Comparison of ENCODE assay signal across 8 mouse cellular contexts in genomic region chr19:7423028-7423655, GRCm38 (mm10). TPM values are rescaled to one million over a fixed set of nuclear protein-coding genes. Genes with fewer than 3 reads are reported as not detected.
DNase-seq lines count a peak whose midpoint lies in the region; ATAC-seq and TF ChIP-seq lines count a peak whose summit lies in the region.

No protein-coding gene starts in this region.

- H3K4me1 ChIP-seq in hindbrain, embryonic 15.5 days (replicated peaks), result peaks cover 68% of the 10 kb centered on the region

- peak overlapping the region; percentile 93 for H3K4me2 ChIP-seq in hindbrain, embryonic 15.5 days

- peak overlapping the region; percentile 55 for H3K9ac ChIP-seq in hindbrain, embryonic 15.5 days

- intact Hi-C loops in gastrocnemius, adult 2 months (cut with DNase I), result no loop called here

- TF ChIP-seq CTCF in gastrocnemius, adult 2 months (IDR thresholded peaks at IDR 0.05), result no peak

- peak overlapping the region; percentile 71 for H3K27ac ChIP-seq in gastrocnemius, adult 2 months
- peak overlapping the region; percentile 86 for H3K27ac ChIP-seq in hindbrain, embryonic 15.5 days (replicated peaks)

- peak; percentile 51 for DNase-seq in R1 (ENCODE audit: low read depth, low spot score)
- DNase-seq in cerebellum, postnatal 14 days, result peak; percentile 91 to 97
- DNase-seq in gastrocnemius, adult 2 months, result peak; percentile 88
- peak; percentile 58 for DNase-seq in left cerebral cortex, adult 11 months (ENCODE audit: low spot score)
- DNase-seq in lung, postnatal 10 days, result peak; percentile 94
- peak; percentile 89 to 91 for DNase-seq in right cerebral cortex, postnatal 10 days (ENCODE audit: low spot score in 2 of 2)

- H3K27me3 ChIP-seq in hindbrain, embryonic 15.5 days, result no peaks in the 10 kb centered on the region

- H3K36me3 ChIP-seq in hindbrain, embryonic 15.5 days, result peaks cover 32% of the 10 kb centered on the region

- 6% methylated on average over 51 of the region's 51 CpGs for WGBS in hindbrain, embryonic 15.5 days

- peak; percentile 77 for ATAC-seq in hindbrain, embryonic 15.5 days (ENCODE audit: low FRiP score, low read depth)
- ATAC-seq in megakaryocyte progenitor cell, adult 5-6 weeks (replicated peaks; ENCODE audit: poor library complexity), result no peak

- peak overlapping the region; percentile 73 for H3K4me3 ChIP-seq in gastrocnemius, adult 2 months
- peak overlapping the region; percentile 34 for H3K4me3 ChIP-seq in hindbrain, embryonic 15.5 days

- no peaks in the 10 kb centered on the region for H3K9me3 ChIP-seq in hindbrain, embryonic 15.5 days

RNA-seq across cellular contexts. Expression of gene 2700081O15Rik, which starts 5.7 kb away (rescaled TPM):
- total RNA-seq in gastrocnemius, adult 2 months (2021), result 1 to 10 TPM; 5.3 to 5.9 TPM
- polyA plus RNA-seq in hindbrain, embryonic 15.5 days (2015; fragmentation: Nextera tagmentation; extraction: Ambion mirVana), result 15.3 and 17.2 TPM in 2 replicates
- total RNA-seq in megakaryocyte progenitor cell, adult 5-6 weeks (2015), result 1.5 and 2.3 TPM in 2 replicates
- total RNA-seq in megakaryocyte progenitor cell, adult 5-6 weeks (2017), result 1.4 and 3.2 TPM in 2 replicates

RNA-seq across cellular contexts. Expression of gene Spindoc, which starts 40.3 kb away (rescaled TPM):
- total RNA-seq in gastrocnemius, adult 2 months (2021), result 1 to 10 TPM; 8.0 to 10.0 TPM
- 28.9 and 32.2 TPM in 2 replicates for polyA plus RNA-seq in hindbrain, embryonic 15.5 days (2015; fragmentation: Nextera tagmentation; extraction: Ambion mirVana)
- 7.6 and 8.1 TPM in 2 replicates for total RNA-seq in megakaryocyte progenitor cell, adult 5-6 weeks (2015)
- 2.6 and 3.6 TPM in 2 replicates for total RNA-seq in megakaryocyte progenitor cell, adult 5-6 weeks (2017)

RNA-seq across cellular contexts. Expression of gene Rtn3, which starts 59.9 kb away (rescaled TPM):
- 10 to 100 TPM; 30.6 to 37.7 TPM for total RNA-seq in gastrocnemius, adult 2 months (2021)
- 643 and 672 TPM in 2 replicates for polyA plus RNA-seq in hindbrain, embryonic 15.5 days (2015; fragmentation: Nextera tagmentation; extraction: Ambion mirVana)
- total RNA-seq in megakaryocyte progenitor cell, adult 5-6 weeks (2015), result 281 and 296 TPM in 2 replicates
- 85.5 and 97.7 TPM in 2 replicates for total RNA-seq in megakaryocyte progenitor cell, adult 5-6 weeks (2017)
